Mouse (Mus musculus) megakaryocyte, embryonic 14.5 days (primary cell): Measurements from ENCODE around the gene Wdr6.

ENCODE experiments used
- FLI1 ChIP-seq: IDR thresholded peaks from 2 replicates; pipeline ENCODE4 v1.6.1; 2012; ENCODE audit warnings: low read length, inconsistent platforms, mixed read lengths
- GATA1 ChIP-seq: IDR thresholded peaks from 3 replicates; pipeline ENCODE4 v1.6.1; 2012; ENCODE audit warnings: mixed read lengths, low read length, inconsistent platforms, borderline replicate concordance

GRCm38 (mm10) chr9:108565881-108566814, 12.4 kb downstream of the Wdr6 start:
- no peak for TF ChIP-seq GATA1
- 0 out of 2 replicates have a peak, but pooled peaks have one; percentile 16 for TF ChIP-seq FLI1
